ENCODE assay signal across 8 mouse cellular contexts in genomic region chr12:15811682-15812081, GRCm38 (mm10). TPM values are rescaled to one million over a fixed set of nuclear protein-coding genes. Genes with fewer than 3 reads are reported as not detected.
DNase-seq lines count a peak whose midpoint lies in the region; ATAC-seq and TF ChIP-seq lines count a peak whose summit lies in the region.

No protein-coding gene starts in this region.

- 78% methylated on average over 4 of the region's 4 CpGs for WGBS in cerebellum, adult 2 months
- WGBS in neural tube, embryonic 12.5 days = 7% methylated on average over 4 of the region's 4 CpGs

- H3K9ac ChIP-seq in neural tube, embryonic 12.5 days = peak overlapping the region; percentile 94

- H3K27ac ChIP-seq in cerebellum, adult 2 months (ENCODE audit: insufficient read depth, low read length) = peak overlapping the region; percentile 34; the same call in 1 of the 2 replicates
- H3K27ac ChIP-seq in neural tube, embryonic 12.5 days = 0 out of 2 replicates have a peak overlapping the region, but pooled peaks have one; percentile 0

- no peaks in the 10 kb centered on the region for H3K9me3 ChIP-seq in neural tube, embryonic 12.5 days

- peak overlapping the region; percentile 61 for H3K4me2 ChIP-seq in neural tube, embryonic 12.5 days (replicated peaks)

- H3K4me3 ChIP-seq in cerebellum, adult 2 months (replicated peaks; ENCODE audit: insufficient read depth, low read depth, low read length) = no peak overlapping the region
- peak overlapping the region; percentile 88 for H3K4me3 ChIP-seq in neural tube, embryonic 12.5 days

- peaks cover 31% of the 10 kb centered on the region for H3K36me3 ChIP-seq in neural tube, embryonic 12.5 days

- TF ChIP-seq POLR2A in cerebellum, adult 2 months (IDR thresholded peaks at IDR 0.05; ENCODE audit: borderline replicate concordance, insufficient read depth, low read length) = no peak

- DNase-seq in cerebellum, adult 2 months = no peak
- no peak for DNase-seq in cerebellum, adult 9-11 months
- DNase-seq in embryo, embryonic 10 days (ENCODE audit: low spot score) = peak; percentile 73
- peak; percentile 55 to 58 for DNase-seq in heart, postnatal 10 days
- peak; percentile 39 to 54 for DNase-seq in kidney, postnatal 4 days
- no peak for DNase-seq in spleen, adult 18-20 months
- DNase-seq in spleen, adult 12 weeks (ENCODE audit: low spot score) = no peak

- intact Hi-C loops in heart, postnatal 10 days (cut with DNase I) = loop anchor here (2.0 to 5.0 kb wide), 3 partner anchors 74 to 267 kb away; no protein-coding TSS in a partner anchor

- peaks cover 7% of the 10 kb centered on the region; the same call in 1 of the 2 replicates for H3K27me3 ChIP-seq in cerebellum, adult 2 months (ENCODE audit: control insufficient read depth, insufficient read depth, low read length)
- no peaks in the 10 kb centered on the region for H3K27me3 ChIP-seq in neural tube, embryonic 12.5 days (replicated peaks)

- H3K4me1 ChIP-seq in cerebellum, adult 2 months (ENCODE audit: control insufficient read depth, insufficient read depth, low read length) = no peaks in the 10 kb centered on the region
- peaks cover 42% of the 10 kb centered on the region for H3K4me1 ChIP-seq in neural tube, embryonic 12.5 days

- TF ChIP-seq CTCF in cerebellum, adult 2 months (IDR thresholded peaks at IDR 0.05; ENCODE audit: borderline replicate concordance, insufficient read depth, low read depth, low read length) = no peak

- ATAC-seq in neural tube, embryonic 12.5 days (ENCODE audit: low FRiP score, low read depth) = 0 out of 2 replicates have a peak, but pooled peaks have one; percentile 3

RNA-seq across cellular contexts. Expression of gene Trib2, which starts 5.0 kb away (rescaled TPM):
- polyA plus RNA-seq in cerebellum, adult 2 months (2012; rRNA removed) = 25.9 and 29.1 TPM in 2 replicates
- 10 to 100 TPM; 60.4 to 86.6 TPM for total RNA-seq in heart, postnatal 10 days (2021)
- 101 and 104 TPM in 2 replicates for polyA plus RNA-seq in neural tube, embryonic 12.5 days (2016; fragmentation: Nextera tagmentation; extraction: Ambion mirVana)

Comparison
In these comparisons a context has a peak if more than half of its experiments do, and no peak if none do; other contexts are left out.
1. DNase-seq: peak in embryo, embryonic 10 days (single experiment), heart, postnatal 10 days (2 of 2) and kidney, postnatal 4 days (2 of 2); none in cerebellum, adult 2 months (0 of 2), cerebellum, adult 9-11 months (single experiment), spleen, adult 18-20 months (0 of 2) and spleen, adult 12 weeks (single experiment).